Mouse (Mus musculus): Measurements from ENCODE around the gene Yy1.

GRCm38 (mm10) chr12:108850129-108850528, 57.4 kb downstream of the Yy1 start:
- TF ChIP-seq POLR2A (IDR thresholded peaks at IDR 0.05; ENCODE audit: control insufficient read depth, extremely low read depth, insufficient read depth, low read length, poor library complexity) (no peak), CTCF (IDR thresholded peaks at IDR 0.05; ENCODE audit: borderline replicate concordance, control insufficient read depth, extremely low read depth, insufficient read depth, low read length, poor library complexity) (no peak)

Measured in thymus, adult 2 months (tissue).